ENCODE assay signal across 10 mouse cellular contexts in genomic region chr11:21217419-21217818, GRCm38 (mm10). TPM values are rescaled to one million over a fixed set of nuclear protein-coding genes. Genes with fewer than 3 reads are reported as not detected.
A peak's percentile ranks its signal among the peaks of the same experiment; 100 is the strongest.
DNase-seq lines count a peak whose midpoint lies in the region; ATAC-seq and TF ChIP-seq lines count a peak whose summit lies in the region.
"Had no signal": no experiment of that assay in that cellular context is flagged by ENCODE, and none has a peak within 500 bp of the region (broad histone marks: within the 10 kb centered on the region; RNA-seq: fewer than 3 reads in every experiment).

No protein-coding gene starts in this region.

- no peak overlapping the region for H3K4me3 ChIP-seq in embryonic facial prominence, embryonic 13.5 days
- H3K4me3 ChIP-seq in embryonic facial prominence, embryonic 10.5 days, result no peak overlapping the region
- H3K4me3 ChIP-seq in liver, embryonic 13.5 days (replicated peaks), result no peak overlapping the region
- no peak overlapping the region for H3K4me3 ChIP-seq in G1E (ENCODE audit: low read depth, low read length)
- H3K4me3 ChIP-seq in intestine, postnatal 0 days (ENCODE audit: low read depth, low read length), result no peak overlapping the region

- H3K9me3 ChIP-seq in embryonic facial prominence, embryonic 13.5 days, result no peaks in the 10 kb centered on the region
- H3K9me3 ChIP-seq in embryonic facial prominence, embryonic 10.5 days, result no peaks in the 10 kb centered on the region
- no peaks in the 10 kb centered on the region for H3K9me3 ChIP-seq in liver, embryonic 13.5 days (replicated peaks)
- H3K9me3 ChIP-seq in G1E (replicated peaks), result no peaks in the 10 kb centered on the region
- H3K9me3 ChIP-seq in intestine, postnatal 0 days (ENCODE audit: control insufficient read depth), result no peaks in the 10 kb centered on the region

- no peak overlapping the region for H3K9ac ChIP-seq in embryonic facial prominence, embryonic 13.5 days
- no peak overlapping the region for H3K9ac ChIP-seq in liver, embryonic 13.5 days
- H3K9ac ChIP-seq in intestine, postnatal 0 days (ENCODE audit: low read depth, low read length), result no peak overlapping the region
- H3K9ac ChIP-seq: forebrain, postnatal 0 days had no signal

- no peak for TF ChIP-seq CTCF in G1E (IDR thresholded peaks at IDR 0.05; ENCODE audit: low read depth, low read length)
- no peak for TF ChIP-seq CTCF in intestine, postnatal 0 days (IDR thresholded peaks at IDR 0.05; ENCODE audit: low read depth)

- no peaks in the 10 kb centered on the region for H3K4me1 ChIP-seq in embryonic facial prominence, embryonic 13.5 days
- H3K4me1 ChIP-seq in embryonic facial prominence, embryonic 10.5 days, result no peaks in the 10 kb centered on the region
- H3K4me1 ChIP-seq in liver, embryonic 13.5 days (replicated peaks), result peaks cover 17% of the 10 kb centered on the region
- peaks cover 37% of the 10 kb centered on the region for H3K4me1 ChIP-seq in G1E (ENCODE audit: insufficient read depth, low read depth, low read length)
- H3K4me1 ChIP-seq in intestine, postnatal 0 days (replicated peaks; ENCODE audit: control insufficient read depth, insufficient read depth, low read length), result no peaks in the 10 kb centered on the region

- no peak for DNase-seq in embryonic facial prominence, embryonic 10.5 days (ENCODE audit: low spot score)
- DNase-seq in liver, embryonic 13.5 days, result no peak
- no peak for DNase-seq in liver
- DNase-seq in G1E (ENCODE audit: low spot score), result peak; percentile 10
- DNase-seq in right cerebral cortex, postnatal 10 days (ENCODE audit: low spot score in 2 of 2), result no peak
- DNase-seq in kidney, adult 18-20 months, result no peak
- DNase-seq: cerebellum, adult 8-10 months; forebrain, postnatal 0 days had no signal

- H3K4me2 ChIP-seq in embryonic facial prominence, embryonic 13.5 days, result no peak overlapping the region
- H3K4me2 ChIP-seq in liver, embryonic 13.5 days, result no peak overlapping the region
- no peak overlapping the region for H3K4me2 ChIP-seq in intestine, postnatal 0 days (replicated peaks; ENCODE audit: low read depth)

- ATAC-seq in embryonic facial prominence, embryonic 13.5 days (ENCODE audit: insufficient number of reproducible peaks, insufficient read depth, low FRiP score, low TSS enrichment, low read depth), result peak; percentile 37; the same call in 1 of the 2 replicates
- ATAC-seq in liver, embryonic 13.5 days (ENCODE audit: low read depth), result peak; percentile 32; the same call in 1 of the 2 replicates
- no peak for ATAC-seq in G1E (ENCODE audit: extremely low read depth, insufficient number of reproducible peaks, low FRiP score, poor library complexity, severe bottlenecking)
- peak; percentile 80 for ATAC-seq in intestine, postnatal 0 days
- ATAC-seq: forebrain, postnatal 0 days had no signal

- no peaks in the 10 kb centered on the region for H3K27me3 ChIP-seq in embryonic facial prominence, embryonic 13.5 days
- no peaks in the 10 kb centered on the region for H3K27me3 ChIP-seq in embryonic facial prominence, embryonic 10.5 days (replicated peaks; ENCODE audit: low read depth, poor library complexity, severe bottlenecking)
- no peaks in the 10 kb centered on the region for H3K27me3 ChIP-seq in liver, embryonic 13.5 days
- H3K27me3 ChIP-seq in G1E (ENCODE audit: insufficient read depth, low read length), result peaks cover 2% of the 10 kb centered on the region; the same call in 1 of the 2 replicates
- no peaks in the 10 kb centered on the region for H3K27me3 ChIP-seq in intestine, postnatal 0 days (replicated peaks; ENCODE audit: control insufficient read depth, insufficient read depth, low read length)

- WGBS in embryonic facial prominence, embryonic 13.5 days, result 81% methylated on average over 3 of the region's 3 CpGs
- 87% methylated on average over 3 of the region's 3 CpGs for WGBS in embryonic facial prominence, embryonic 10.5 days
- WGBS in liver, embryonic 13.5 days (ENCODE audit: insufficient replicate concordance), result 62% methylated on average over 3 of the region's 3 CpGs
- WGBS in intestine, postnatal 0 days, result 64% methylated on average over 3 of the region's 3 CpGs

- H3K36me3 ChIP-seq in embryonic facial prominence, embryonic 13.5 days, result no peaks in the 10 kb centered on the region
- H3K36me3 ChIP-seq in embryonic facial prominence, embryonic 10.5 days (replicated peaks), result no peaks in the 10 kb centered on the region
- H3K36me3 ChIP-seq in liver, embryonic 13.5 days, result no peaks in the 10 kb centered on the region
- no peaks in the 10 kb centered on the region for H3K36me3 ChIP-seq in G1E (replicated peaks)
- H3K36me3 ChIP-seq in intestine, postnatal 0 days (ENCODE audit: control insufficient read depth, insufficient read depth), result no peaks in the 10 kb centered on the region

- no peak overlapping the region for H3K27ac ChIP-seq in embryonic facial prominence, embryonic 13.5 days
- no peak overlapping the region for H3K27ac ChIP-seq in embryonic facial prominence, embryonic 10.5 days (replicated peaks)
- no peak overlapping the region for H3K27ac ChIP-seq in liver, embryonic 13.5 days
- H3K27ac ChIP-seq in intestine, postnatal 0 days (ENCODE audit: low read depth, low read length), result peak overlapping the region; percentile 50; the same call in 1 of the 2 replicates

RNA-seq across cellular contexts. Expression of gene Vps54, which starts 21.7 kb away (rescaled TPM):
- 13.7 and 14.9 TPM in 2 replicates for polyA plus RNA-seq in embryonic facial prominence, embryonic 13.5 days (2015; fragmentation: Nextera tagmentation; extraction: Ambion mirVana)
- 12.1 and 12.9 TPM in 2 replicates for polyA plus RNA-seq in embryonic facial prominence, embryonic 10.5 days (2016; fragmentation: Nextera tagmentation; extraction: Ambion mirVana)
- polyA plus RNA-seq in liver, embryonic 13.5 days (2015; fragmentation: Nextera tagmentation; extraction: Ambion mirVana), result 3.8 and 4.5 TPM in 2 replicates
- total RNA-seq in G1E (2014; fragmentation: Nextera tagmentation) (42.9 and 61.4 TPM in 2 replicates), G1E (2017) (55.4 and 58.4 TPM in 2 replicates)
- polyA plus RNA-seq in G1E (2012), result 1.4 and 1.7 TPM in 2 replicates
- 18.2 and 19.8 TPM in 2 replicates for polyA plus RNA-seq in intestine, postnatal 0 days (2015; fragmentation: Nextera tagmentation; extraction: Ambion mirVana)
